Mouse (Mus musculus) midbrain, embryonic 16.5 days (tissue): ENCODE measurements around the gene Cav2. TPM values are rescaled to one million over a fixed set of nuclear protein-coding genes. Genes with fewer than 3 reads are reported as not detected.

Source experiments
- ATAC-seq: fragments of 200-750 bp; cut with Nextera tagmentation; 2 replicates; pipeline ENCODE4 v1.8.0; 2017; ENCODE audit warnings: moderate TSS enrichment
- H3K27ac ChIP-seq: fragments of 300-500 bp; sonication (generic); 2 replicates; pipeline ENCODE4 v1.5.1; 2014; ENCODE audit warnings: mild to moderate bottlenecking, low read length, mixed read lengths
- H3K27me3 ChIP-seq: fragments of 300-500 bp; sonication (generic); 2 replicates; pipeline ENCODE4 v1.6.1; 2014; ENCODE audit warnings: low read depth, low read length, mixed read lengths; ENCODE audit not compliant: control insufficient read depth, insufficient read depth
- H3K36me3 ChIP-seq: fragments of 300-500 bp; sonication (generic); 2 replicates; pipeline ENCODE4 v1.6.1; 2014; ENCODE audit warnings: mild to moderate bottlenecking, low read length, moderate library complexity, mixed read lengths; ENCODE audit not compliant: control insufficient read depth, insufficient read depth
- H3K4me1 ChIP-seq: fragments of 300-500 bp; sonication (generic); 2 replicates; pipeline ENCODE4 v1.6.1; 2014; ENCODE audit warnings: mild to moderate bottlenecking, low read length, mixed read lengths; ENCODE audit not compliant: control insufficient read depth, insufficient read depth
- H3K4me2 ChIP-seq: fragments of 300-500 bp; sonication (generic); 2 replicates; pipeline ENCODE4 v1.6.1; 2014; ENCODE audit warnings: mild to moderate bottlenecking, low read length, mixed read lengths
- H3K4me3 ChIP-seq: fragments of 300-500 bp; sonication (generic); 2 replicates; pipeline ENCODE4 v1.5.1; 2014; ENCODE audit warnings: low read depth, mild to moderate bottlenecking, low read length, moderate library complexity, mixed read lengths
- H3K9ac ChIP-seq: fragments of 300-500 bp; sonication (generic); 2 replicates; pipeline ENCODE4 v1.6.1; 2014; ENCODE audit warnings: low read depth, low read length, mixed read lengths
- H3K9me3 ChIP-seq: fragments of 300-500 bp; sonication (generic); replicated peaks from 2 replicates; pipeline ENCODE4 v1.6.1; 2014; ENCODE audit warnings: mild to moderate bottlenecking, low read length, mixed read lengths; ENCODE audit not compliant: control insufficient read depth, poor library complexity, severe bottlenecking
- WGBS: fragments of 180-500 bp; shearing (Covaris S2); extraction: QIAGEN DNeasy Blood & Tissue Kit; methylation state at CpG from one replicate; pipeline ENCODE4 v1.1.7; 2014; 5-methylcytosine and 5-hydroxymethylcytosine counted together
- polyA plus RNA-seq: library from polyadenylated mRNA; unstranded; fragments of >200 nt; fragmentation: Nextera tagmentation; extraction: Ambion mirVana; gene quantifications from 2 replicates; pipeline ENCODE4 v1.2.1, GENCODE M21; 2015

Cav2 gene
- polyA plus RNA-seq, 1 experiment from 2014 or later: 17.1 TPM

DNA sequence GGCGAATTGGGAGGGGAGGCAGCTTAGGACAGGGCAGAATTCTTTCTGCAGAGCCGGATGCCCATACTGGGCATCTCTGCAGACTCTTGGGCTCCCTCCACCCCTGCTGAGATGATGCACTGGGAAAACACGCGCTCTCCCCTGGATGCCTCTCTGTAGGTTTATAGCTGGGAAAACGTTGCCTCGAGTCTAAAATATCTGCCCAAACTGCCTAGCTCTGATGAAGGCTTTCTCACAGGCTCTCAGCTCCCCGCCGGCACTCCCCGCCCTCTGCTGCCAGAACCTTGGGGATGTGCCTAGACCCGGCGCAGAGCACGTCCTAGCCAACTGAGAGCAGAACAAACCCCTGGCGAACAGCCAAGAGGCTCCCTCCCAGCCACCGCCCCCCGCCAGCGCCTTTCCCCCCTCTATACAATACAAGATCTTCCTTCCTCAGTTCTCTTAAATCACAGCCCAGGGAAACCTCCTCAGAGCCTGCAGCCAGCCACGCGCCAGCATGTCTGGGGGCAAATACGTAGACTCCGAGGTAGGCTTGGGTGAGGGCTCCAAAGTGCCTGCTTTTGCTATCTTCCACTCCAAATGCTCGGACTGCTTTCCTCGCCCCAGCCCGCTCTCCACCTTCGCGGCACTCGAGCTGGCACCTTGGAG is 25.1 kb downstream of the Cav2 start, which contains the start of gene Cav1:
Gene Cav1, plus strand, starts transcription at position 382 of the 648 bp plus-strand sequence.
- WGBS: under 1% methylated on average over 26 of the region's 26 CpGs
- Histone ChIP-seq H3K27ac (no peak within 1 kb of the TSS), H3K9ac (peak within 1 kb of the TSS; percentile 73), H3K4me3 (peak within 1 kb of the TSS; percentile 56), H3K36me3 (no peaks in the 10 kb centered on the region), H3K4me1 (peaks cover 9% of the 10 kb centered on the region), H3K9me3 (no peaks in the 10 kb centered on the region), H3K4me2 (peak within 1 kb of the TSS; percentile 99), H3K27me3 (peaks cover 15% of the 10 kb centered on the region)
- peak; percentile 82 for ATAC-seq

DNA sequence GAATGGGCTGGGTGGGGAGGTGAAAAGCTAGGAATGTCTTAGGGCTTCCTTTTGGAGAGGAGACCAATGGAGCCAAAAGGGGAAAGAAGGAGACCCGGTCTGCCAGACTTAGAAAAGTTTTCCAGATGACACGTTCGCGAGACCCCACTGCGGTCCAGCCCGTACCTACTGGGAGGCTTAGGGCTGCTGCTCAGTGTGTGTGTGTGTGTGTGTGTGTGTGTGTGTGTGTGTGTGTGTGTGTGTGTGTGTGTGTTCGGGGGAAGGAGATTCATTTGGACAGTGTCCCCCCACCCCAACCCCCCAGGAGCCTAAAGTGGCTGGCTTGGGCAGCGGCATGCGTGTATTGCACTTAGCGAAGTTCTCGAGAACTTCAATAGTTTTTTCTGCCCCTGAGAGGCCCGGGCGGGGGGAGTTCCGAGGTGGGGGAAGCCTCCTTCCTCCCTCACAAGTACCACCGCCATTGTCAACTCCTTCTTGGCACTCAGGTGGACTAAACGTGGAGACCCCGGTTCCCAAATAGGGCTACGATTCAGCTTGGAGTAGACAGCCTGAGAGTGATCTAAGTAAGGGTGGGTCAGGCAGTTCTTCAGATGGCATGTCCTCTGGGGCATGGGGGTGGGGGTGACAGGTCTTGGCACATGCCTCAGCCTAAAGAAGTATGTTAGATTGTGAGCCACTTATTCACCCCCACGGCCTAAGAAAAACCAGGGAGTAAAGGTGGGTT is 25.8 kb downstream of the Cav2 start:
- Histone ChIP-seq H3K9me3 (no peaks in the 10 kb centered on the region), H3K4me3 (peak overlapping the region; percentile 56), H3K36me3 (no peaks in the 10 kb centered on the region), H3K27ac (no peak overlapping the region), H3K4me2 (peak overlapping the region; percentile 99), H3K27me3 (peaks cover 15% of the 10 kb centered on the region), H3K4me1 (peaks cover 9% of the 10 kb centered on the region), H3K9ac (peak overlapping the region; percentile 73)
- under 1% methylated on average over 18 of the region's 19 CpGs for WGBS
- ATAC-seq: peak; percentile 49; the same call in 1 of the 2 replicates

DNA sequence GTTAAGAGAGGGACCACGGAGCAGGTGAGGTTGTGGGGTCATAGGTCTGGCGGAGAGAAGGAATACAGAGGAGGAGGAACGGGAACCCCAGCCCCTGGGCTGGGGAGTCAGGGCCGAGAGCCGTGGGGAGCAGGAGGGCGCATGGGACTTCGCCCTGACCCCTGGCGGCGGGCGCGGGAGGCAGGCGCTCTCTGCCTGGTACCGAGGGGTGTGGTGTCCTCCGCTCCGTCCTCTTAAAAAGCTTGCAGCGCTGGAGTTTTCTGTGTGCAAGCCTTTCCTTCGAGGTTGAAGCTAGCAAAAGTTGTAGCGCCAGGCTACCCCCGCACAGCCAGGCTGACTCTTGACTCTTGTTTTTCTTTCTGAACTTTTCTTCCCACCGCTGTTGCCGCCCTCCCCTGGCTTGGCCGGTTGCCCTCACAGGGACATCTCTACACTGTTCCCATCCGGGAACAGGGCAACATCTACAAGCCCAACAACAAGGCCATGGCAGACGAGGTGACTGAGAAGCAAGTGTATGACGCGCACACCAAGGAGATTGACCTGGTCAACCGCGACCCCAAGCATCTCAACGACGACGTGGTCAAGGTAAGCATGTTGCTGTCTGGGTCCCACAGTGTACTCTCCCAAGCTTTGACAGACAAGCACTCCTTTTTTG is 26.6 kb downstream of the Cav2 start:
- Histone ChIP-seq H3K4me2 (peak overlapping the region; percentile 99), H3K9ac (no peak overlapping the region), H3K4me3 (peak overlapping the region; percentile 56), H3K36me3 (no peaks in the 10 kb centered on the region), H3K4me1 (peaks cover 9% of the 10 kb centered on the region), H3K9me3 (no peaks in the 10 kb centered on the region), H3K27me3 (peaks cover 15% of the 10 kb centered on the region), H3K27ac (no peak overlapping the region)
- peak; percentile 78 for ATAC-seq
- WGBS: 2% methylated on average over 31 of the region's 31 CpGs

DNA sequence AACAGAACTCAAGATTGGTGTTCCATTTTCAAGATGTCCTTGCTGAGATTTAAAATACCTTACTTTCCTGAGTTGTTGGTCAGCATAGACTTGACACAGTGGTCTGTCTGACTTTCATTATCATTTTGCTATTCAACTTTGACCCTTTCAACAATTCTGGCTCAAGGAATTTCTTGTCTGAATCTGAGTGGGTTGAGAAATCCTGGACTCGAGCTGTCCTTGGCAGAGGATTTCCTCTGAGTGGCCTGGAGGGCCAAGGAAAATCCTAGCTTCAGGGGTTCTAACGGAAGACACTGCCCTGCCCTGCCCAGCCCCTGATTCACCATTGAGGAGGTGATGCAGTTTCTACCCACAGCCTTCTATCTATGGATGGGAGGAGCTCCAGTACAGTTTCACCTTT is 27.7 kb downstream of the Cav2 start:
- H3K4me3 ChIP-seq: no peak overlapping the region
- H3K27me3 ChIP-seq: peaks cover 15% of the 10 kb centered on the region
- ATAC-seq: no peak
- no peak overlapping the region for H3K27ac ChIP-seq
- no peak overlapping the region for H3K9ac ChIP-seq
- no peaks in the 10 kb centered on the region for H3K36me3 ChIP-seq
- H3K4me2 ChIP-seq: no peak overlapping the region
- no peaks in the 10 kb centered on the region for H3K9me3 ChIP-seq
- 59% methylated on average over 2 of the region's 2 CpGs for WGBS
- H3K4me1 ChIP-seq: peaks cover 9% of the 10 kb centered on the region

DNA sequence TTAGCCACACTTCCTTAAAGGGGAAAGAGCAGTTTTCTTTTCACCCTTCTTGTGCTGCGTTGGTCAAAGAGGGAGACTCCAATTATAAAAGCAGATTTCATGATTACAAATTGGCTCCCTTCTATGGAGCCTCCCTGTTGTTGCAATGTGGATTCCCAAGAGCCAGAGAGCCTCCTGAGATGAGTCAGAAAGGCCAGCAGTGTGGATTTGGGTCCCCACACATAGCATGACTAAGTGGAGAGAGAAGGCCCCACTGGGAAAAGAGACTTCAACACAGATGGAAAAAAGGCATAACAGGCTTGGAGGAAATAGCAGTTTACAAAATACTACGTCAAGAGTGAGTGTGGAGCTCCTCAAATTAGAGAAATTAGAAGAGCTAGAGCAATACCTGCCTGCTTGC is 28.3 kb downstream of the Cav2 start:
- no peaks in the 10 kb centered on the region for H3K9me3 ChIP-seq
- no peaks in the 10 kb centered on the region for H3K36me3 ChIP-seq
- H3K27me3 ChIP-seq: peaks cover 15% of the 10 kb centered on the region
- no peak overlapping the region for H3K4me2 ChIP-seq
- no peak overlapping the region for H3K9ac ChIP-seq
- H3K27ac ChIP-seq: no peak overlapping the region
- WGBS: 79% methylated on average over 2 of the region's 2 CpGs
- ATAC-seq: no peak
- no peak overlapping the region for H3K4me3 ChIP-seq
- H3K4me1 ChIP-seq: peaks cover 9% of the 10 kb centered on the region

DNA sequence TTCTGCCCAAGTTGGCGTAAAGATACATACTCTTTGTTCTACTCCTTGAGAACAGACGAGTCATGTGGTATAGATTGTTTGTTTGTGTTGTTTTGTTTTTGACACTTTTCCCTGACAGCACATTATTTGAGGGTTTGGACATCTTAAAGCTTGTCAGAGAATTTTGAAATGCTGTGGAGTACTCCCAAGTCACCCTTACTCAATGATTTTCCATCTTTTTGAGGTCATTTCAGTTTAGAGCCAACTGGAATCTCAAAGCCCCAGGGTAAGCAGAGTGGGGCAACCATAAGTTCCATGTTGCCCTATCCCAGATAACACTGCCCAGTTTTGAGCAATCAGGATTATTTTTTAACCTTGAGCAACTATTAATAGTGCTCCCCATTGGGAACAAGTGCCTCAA is 33.3 kb downstream of the Cav2 start:
- whole genome bisulfite sequencing: 89% methylated on average over 2 of the region's 2 CpGs
- H3K4me3 ChIP-seq: no peak overlapping the region
- no peaks in the 10 kb centered on the region for H3K4me1 ChIP-seq

DNA sequence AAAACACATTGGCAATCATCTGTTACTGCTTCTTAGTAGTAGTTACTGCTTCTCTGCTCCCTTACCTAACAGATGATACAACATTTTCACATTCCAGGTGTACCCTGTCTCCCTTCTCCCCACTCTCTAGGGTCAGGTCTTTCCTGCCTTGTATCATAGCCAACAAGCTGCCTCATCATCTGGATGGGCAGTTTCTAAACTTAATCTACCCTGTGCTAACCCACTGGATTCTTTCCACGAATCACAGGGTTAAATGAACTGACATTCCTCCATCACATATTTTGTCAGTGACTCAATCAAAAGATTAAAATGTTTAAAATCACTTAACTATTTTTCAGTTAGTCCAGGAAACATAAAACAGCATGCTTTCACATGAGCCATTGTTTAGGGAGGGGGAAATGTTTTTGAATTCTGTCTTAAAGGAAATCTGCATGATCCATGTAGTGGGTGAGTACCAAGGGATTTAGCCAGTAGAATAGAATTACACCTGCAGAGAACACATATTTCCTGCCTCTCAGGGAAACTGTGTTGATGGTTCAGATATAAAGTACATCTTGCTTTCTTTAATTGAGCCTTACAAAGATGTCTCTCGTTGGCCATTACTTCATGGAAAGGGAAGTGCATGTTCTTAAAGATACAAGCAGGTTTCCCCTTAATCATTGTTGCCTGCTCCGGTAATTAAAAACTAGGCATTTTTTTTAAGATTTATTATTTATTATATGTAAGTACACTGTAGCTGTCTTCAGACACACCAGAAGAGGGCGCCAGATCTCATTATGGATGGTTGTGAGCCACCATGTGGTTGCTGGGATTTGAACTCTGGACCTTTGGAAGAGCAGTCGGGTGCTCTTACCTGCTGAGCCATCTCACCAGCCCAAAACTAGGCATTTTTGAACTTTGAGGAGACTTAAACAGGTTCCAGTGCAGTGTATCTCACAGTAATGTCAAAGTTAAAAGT is 34.0 kb downstream of the Cav2 start:
- no peaks in the 10 kb centered on the region for H3K4me1 ChIP-seq
- H3K9ac ChIP-seq: no peak overlapping the region
- H3K27me3 ChIP-seq: no peaks in the 10 kb centered on the region
- H3K9me3 ChIP-seq: no peaks in the 10 kb centered on the region
- no peak overlapping the region for H3K4me2 ChIP-seq
- no peaks in the 10 kb centered on the region for H3K36me3 ChIP-seq
- no peak overlapping the region for H3K27ac ChIP-seq
- no peak overlapping the region for H3K4me3 ChIP-seq
- WGBS: 86% methylated on average over 5 of the region's 5 CpGs
- no peak for ATAC-seq

More for the DNA sequence above, 33.3 kb downstream of the Cav2 start:
- ATAC-seq: no peak
- no peaks in the 10 kb centered on the region for H3K36me3 ChIP-seq
- peaks cover 1% of the 10 kb centered on the region; the same call in 1 of the 2 replicates for H3K27me3 ChIP-seq
- no peaks in the 10 kb centered on the region for H3K9me3 ChIP-seq
- H3K4me2 ChIP-seq: no peak overlapping the region
- H3K9ac ChIP-seq: no peak overlapping the region
- no peak overlapping the region for H3K27ac ChIP-seq

DNA sequence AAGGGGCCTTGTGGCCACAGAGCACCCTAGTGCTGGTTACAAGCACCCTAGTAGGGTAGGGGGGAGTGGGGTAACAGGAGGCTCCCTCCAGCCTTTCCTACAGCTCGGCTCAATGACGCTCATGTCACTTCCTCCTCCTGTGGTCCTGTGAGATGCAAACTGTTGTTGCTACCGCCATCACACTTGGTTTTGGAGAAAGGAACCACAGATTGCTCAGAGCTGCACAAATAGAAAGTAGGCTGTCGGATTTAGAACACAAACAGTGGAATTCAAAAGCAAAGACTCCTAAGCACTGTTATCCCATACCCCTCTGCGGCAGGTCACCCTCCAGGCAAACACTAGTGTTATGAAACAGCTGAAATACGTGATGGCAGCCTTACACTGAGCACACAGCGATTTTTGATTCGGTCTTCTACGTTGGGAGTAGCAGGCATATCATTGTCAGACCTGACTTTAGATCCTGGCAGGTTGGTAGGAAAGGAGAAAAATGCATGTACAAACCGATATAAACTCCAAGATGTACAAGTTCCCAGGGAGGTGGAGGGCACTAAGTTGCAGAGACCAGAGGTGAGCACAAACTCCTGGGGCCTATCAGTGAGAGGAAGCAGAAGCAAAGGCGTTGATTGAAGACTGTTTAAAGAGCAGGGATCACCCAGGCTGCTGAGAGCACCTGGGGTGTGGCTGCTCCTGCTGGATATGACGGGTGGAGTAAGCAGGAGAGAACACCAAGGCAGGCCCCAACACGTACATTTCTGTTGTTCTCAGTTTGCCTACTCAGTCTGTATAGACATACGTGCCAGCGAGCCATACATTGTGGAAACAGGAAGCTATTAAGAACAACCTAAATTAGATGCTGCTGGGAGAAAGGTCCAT is 35.5 kb downstream of the Cav2 start:
- H3K27ac ChIP-seq: no peak overlapping the region
- ATAC-seq: no peak
- no peaks in the 10 kb centered on the region for H3K9me3 ChIP-seq
- no peaks in the 10 kb centered on the region for H3K27me3 ChIP-seq
- H3K9ac ChIP-seq: no peak overlapping the region
- no peak overlapping the region for H3K4me3 ChIP-seq
- H3K4me1 ChIP-seq: no peaks in the 10 kb centered on the region
- WGBS: 80% methylated on average over 15 of the region's 15 CpGs
- H3K36me3 ChIP-seq: no peaks in the 10 kb centered on the region
- H3K4me2 ChIP-seq: no peak overlapping the region
